Comparison of ENCODE assay signal across 8 mouse cellular contexts in the genomic region with DNA sequence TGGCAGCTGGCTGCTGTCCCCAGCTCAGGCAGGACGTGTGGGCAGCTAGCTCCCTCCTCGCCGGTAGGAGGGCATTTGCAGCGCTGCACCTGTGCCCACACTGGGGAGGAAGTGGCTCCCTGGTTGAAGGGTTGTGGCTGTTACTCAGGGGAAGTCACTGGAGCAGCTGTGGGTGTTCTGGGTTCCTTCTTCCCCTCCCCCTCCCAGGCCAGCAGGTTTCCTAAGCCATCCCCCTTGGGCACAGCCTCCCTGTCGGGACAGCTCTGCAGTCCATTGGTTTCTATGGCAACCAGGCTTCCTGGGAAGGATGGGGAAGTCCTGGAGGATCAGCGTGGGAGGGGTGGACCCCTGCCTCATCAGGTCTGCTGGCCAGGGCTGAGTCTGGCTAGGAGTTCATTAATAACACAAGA. TPM values are rescaled to one million over a fixed set of nuclear protein-coding genes. Genes with fewer than 3 reads are reported as not detected.
A peak's percentile ranks its signal among the peaks of the same experiment; 100 is the strongest.
DNase-seq lines count a peak whose midpoint lies in the region; ATAC-seq and TF ChIP-seq lines count a peak whose summit lies in the region.

No protein-coding gene starts in this region.

- ATAC-seq in kidney, embryonic 16.5 days (ENCODE audit: low FRiP score, low TSS enrichment), result peak; percentile 37; the same call in 1 of the 2 replicates
- peak; percentile 22; the same call in 1 of the 2 replicates for ATAC-seq in forebrain, embryonic 11.5 days (replicated peaks; ENCODE audit: low FRiP score)

- no peaks in the 10 kb centered on the region for H3K9me3 ChIP-seq in kidney, embryonic 16.5 days (ENCODE audit: low read length)
- H3K9me3 ChIP-seq in forebrain, embryonic 11.5 days (ENCODE audit: control insufficient read depth, low read length), result no peaks in the 10 kb centered on the region

- H3K36me3 ChIP-seq in kidney, embryonic 16.5 days (ENCODE audit: insufficient read depth, low read length), result no peaks in the 10 kb centered on the region
- no peaks in the 10 kb centered on the region; the same call in 1 of the 2 replicates for H3K36me3 ChIP-seq in forebrain, embryonic 11.5 days (ENCODE audit: control insufficient read depth, insufficient read depth, low read length)

- H3K27me3 ChIP-seq in kidney, embryonic 16.5 days (ENCODE audit: insufficient read depth, low read length), result no peaks in the 10 kb centered on the region
- H3K27me3 ChIP-seq in forebrain, embryonic 11.5 days (ENCODE audit: control insufficient read depth, insufficient read depth, low read length), result no peaks in the 10 kb centered on the region; the same call in 1 of the 2 replicates

- peaks cover 55% of the 10 kb centered on the region for H3K4me1 ChIP-seq in kidney, embryonic 16.5 days (ENCODE audit: insufficient read depth, low read length)
- peaks cover 22% of the 10 kb centered on the region; the same call in 1 of the 2 replicates for H3K4me1 ChIP-seq in forebrain, embryonic 11.5 days (replicated peaks; ENCODE audit: control insufficient read depth, insufficient read depth, low read length)

- DNase-seq in kidney, adult 9 months, result no peak
- DNase-seq in forebrain, embryonic 11.5 days (ENCODE audit: low spot score), result no peak
- peak; percentile 64 for DNase-seq in lung, postnatal 36 days
- peak; percentile 61 for DNase-seq in spleen, adult 12 weeks (ENCODE audit: low spot score)
- DNase-seq in ovary, postnatal 36 days (ENCODE audit: low spot score), result no peak
- no peak for DNase-seq in left cerebral cortex, adult 2 months (ENCODE audit: extremely low spot score in 1 of 2, low spot score in 2 of 2)
- no peak for DNase-seq in ovary, adult 18-20 months (ENCODE audit: low spot score)

- H3K27ac ChIP-seq in kidney, embryonic 16.5 days (ENCODE audit: low read length), result no peak overlapping the region
- H3K27ac ChIP-seq in forebrain, embryonic 11.5 days (ENCODE audit: low read depth, low read length), result peak overlapping the region; percentile 4; the same call in 1 of the 2 replicates
- H3K27ac ChIP-seq in left cerebral cortex, adult 2 months, result no peak overlapping the region

- TF ChIP-seq CTCF in left cerebral cortex, adult 2 months (IDR thresholded peaks at IDR 0.05), result no peak

- no peak overlapping the region for H3K4me2 ChIP-seq in kidney, embryonic 16.5 days (replicated peaks; ENCODE audit: low read depth, low read length)
- peak overlapping the region; percentile 28; the same call in 1 of the 2 replicates for H3K4me2 ChIP-seq in forebrain, embryonic 11.5 days (ENCODE audit: low read depth, low read length, severe bottlenecking)

- 11% methylated on average over 6 of the region's 6 CpGs for WGBS in kidney, embryonic 16.5 days
- 3% methylated on average over 6 of the region's 6 CpGs for WGBS in forebrain, embryonic 11.5 days

- intact Hi-C loops in left cerebral cortex, adult 2 months (cut with DNase I), result no loop called here

- H3K9ac ChIP-seq in kidney, embryonic 16.5 days (replicated peaks; ENCODE audit: low read length), result no peak overlapping the region
- H3K9ac ChIP-seq in forebrain, embryonic 11.5 days (ENCODE audit: low read length), result no peak overlapping the region

- no peak overlapping the region for H3K4me3 ChIP-seq in kidney, embryonic 16.5 days (ENCODE audit: low read length)
- no peak overlapping the region for H3K4me3 ChIP-seq in forebrain, embryonic 11.5 days (ENCODE audit: low read depth, low read length)
- H3K4me3 ChIP-seq in left cerebral cortex, adult 2 months, result no peak overlapping the region

RNA-seq across cellular contexts. Expression of a gene that starts 5.3 kb away (rescaled TPM):
- 36.5 and 48.8 TPM in 2 replicates for polyA plus RNA-seq in kidney, embryonic 16.5 days (2015; fragmentation: Nextera tagmentation; extraction: Ambion mirVana)
- 155 and 170 TPM in 2 replicates for polyA plus RNA-seq in forebrain, embryonic 11.5 days (2014; fragmentation: Nextera tagmentation; extraction: Ambion mirVana)
- total RNA-seq in left cerebral cortex, adult 2 months (2021), result 100 to 1,000 TPM; 111 to 112 TPM

Comparison
In these comparisons a context has a peak if more than half of its experiments do, and no peak if none do; other contexts are left out.
1. DNase-seq: peak in lung, postnatal 36 days (single experiment) and spleen, adult 12 weeks (single experiment); none in kidney, adult 9 months (single experiment), forebrain, embryonic 11.5 days (single experiment), ovary, postnatal 36 days (single experiment), left cerebral cortex, adult 2 months (0 of 2) and ovary, adult 18-20 months (single experiment).